Mouse (Mus musculus) neural tube, embryonic 13.5 days (tissue): ENCODE results near the gene Kpna7. TPM values are rescaled to one million over a fixed set of nuclear protein-coding genes. Genes with fewer than 3 reads are reported as not detected.
"Not testable (repeated sequence)": the region's sequence is repeated elsewhere in the genome, so short reads cannot be mapped to it uniquely, and the experiment has no call there.

Experiments used
- ATAC-seq: fragments of 200-750 bp; cut with Nextera tagmentation; 2 replicates; pipeline ENCODE4 v1.8.0; 2017; ENCODE audit warnings: low read depth, mild to moderate bottlenecking, moderate TSS enrichment, moderate library complexity
- H3K27ac ChIP-seq: fragments of 300-500 bp; sonication (generic); replicated peaks from 2 replicates; pipeline ENCODE4 v1.5.1; 2015; ENCODE audit warnings: moderate library complexity, mild to moderate bottlenecking, inconsistent platforms
- H3K27me3 ChIP-seq: fragments of 300-500 bp; sonication (generic); 2 replicates; pipeline ENCODE4 v1.6.1; 2015; ENCODE audit warnings: mild to moderate bottlenecking, inconsistent platforms
- H3K36me3 ChIP-seq: fragments of 300-500 bp; sonication (generic); 2 replicates; pipeline ENCODE4 v1.6.1; 2015; ENCODE audit warnings: mild to moderate bottlenecking, inconsistent platforms
- H3K4me1 ChIP-seq: fragments of 300-500 bp; sonication (generic); replicated peaks from 2 replicates; pipeline ENCODE4 v1.6.1; 2015; ENCODE audit warnings: inconsistent platforms
- H3K4me2 ChIP-seq: fragments of 300-500 bp; sonication (generic); 2 replicates; pipeline ENCODE4 v1.6.1; 2015; ENCODE audit warnings: inconsistent platforms, mild to moderate bottlenecking, moderate library complexity
- H3K4me3 ChIP-seq: fragments of 300-500 bp; sonication (generic); 2 replicates; pipeline ENCODE4 v1.5.1; 2015; ENCODE audit warnings: mild to moderate bottlenecking, inconsistent platforms
- H3K9ac ChIP-seq: fragments of 300-500 bp; sonication (generic); 2 replicates; pipeline ENCODE4 v1.6.1; 2015; ENCODE audit warnings: moderate library complexity, mild to moderate bottlenecking, inconsistent platforms
- H3K9me3 ChIP-seq: fragments of 300-500 bp; sonication (generic); 2 replicates; pipeline ENCODE4 v1.6.1; 2016; ENCODE audit warnings: inconsistent platforms
- WGBS: fragments of 180-500 bp; shearing (Covaris S2); methylation state at CpG from one replicate; pipeline ENCODE4 v1.1.7; 2015; 5-methylcytosine and 5-hydroxymethylcytosine counted together
- polyA plus RNA-seq: library from polyadenylated mRNA; unstranded; fragments of >200 nt; fragmentation: Nextera tagmentation; extraction: Ambion mirVana; gene quantifications from 2 replicates; pipeline ENCODE4 v1.2.1, GENCODE M21; 2015

Gene Kpna7
- polyA plus RNA-seq, 1 experiment from 2014 or later, result not detected

GRCm38 (mm10) chr5:145064765-145065340 lies 19.0 kb downstream of the Kpna7 start:
- Histone ChIP-seq H3K36me3 (no peaks in the 10 kb centered on the region), H3K4me1 (no peaks in the 10 kb centered on the region), H3K9ac (no peak overlapping the region), H3K9me3 (no peaks in the 10 kb centered on the region), H3K27ac (no peak overlapping the region), H3K4me2 (no peak overlapping the region), H3K4me3 (no peak overlapping the region), H3K27me3 (0 out of 2 replicates have a peak, but pooled peaks cover 7% of the 10 kb centered on the region)
- no peak for ATAC-seq
- 92% methylated on average over 1 of the region's 1 CpGs for WGBS

GRCm38 (mm10) chr5:145059524-145059923 lies 24.3 kb downstream of the Kpna7 start:
- 71% methylated on average over 2 of the region's 2 CpGs for WGBS
- Histone ChIP-seq H3K4me1 (no peaks in the 10 kb centered on the region), H3K36me3 (no peaks in the 10 kb centered on the region), H3K9ac (no peak overlapping the region), H3K4me3 (no peak overlapping the region), H3K27ac (no peak overlapping the region), H3K27me3 (no peaks in the 10 kb centered on the region), H3K4me2 (no peak overlapping the region), H3K9me3 (no peaks in the 10 kb centered on the region)
- no peak for ATAC-seq

GRCm38 (mm10) chr5:145058722-145059121 lies 25.1 kb downstream of the Kpna7 start:
- WGBS, result 90% methylated on average over 7 of the region's 7 CpGs
- no peak for ATAC-seq
- no peak overlapping the region for H3K4me2 ChIP-seq

GRCm38 (mm10) chr5:145057907-145058306 lies 25.9 kb downstream of the Kpna7 start:
- no peak overlapping the region for H3K9ac ChIP-seq
- H3K27ac ChIP-seq, result no peak overlapping the region
- 80% methylated on average over 8 of the region's 8 CpGs for WGBS
- no peaks in the 10 kb centered on the region for H3K4me1 ChIP-seq
- ATAC-seq, result no peak
- H3K27me3 ChIP-seq, result no peaks in the 10 kb centered on the region
- no peak overlapping the region for H3K4me2 ChIP-seq
- H3K4me3 ChIP-seq, result no peak overlapping the region
- no peaks in the 10 kb centered on the region for H3K9me3 ChIP-seq
- H3K36me3 ChIP-seq, result no peaks in the 10 kb centered on the region

More at GRCm38 (mm10) chr5:145058722-145059121, 25.1 kb downstream of the Kpna7 start:
- no peaks in the 10 kb centered on the region for H3K9me3 ChIP-seq
- no peaks in the 10 kb centered on the region for H3K4me1 ChIP-seq
- H3K36me3 ChIP-seq, result no peaks in the 10 kb centered on the region
- no peak overlapping the region for H3K27ac ChIP-seq
- H3K4me3 ChIP-seq, result no peak overlapping the region
- no peaks in the 10 kb centered on the region for H3K27me3 ChIP-seq
- no peak overlapping the region for H3K9ac ChIP-seq

- 81% methylated on average over 3 of the region's 3 CpGs for WGBS
- H3K27ac ChIP-seq, H3K9me3 ChIP-seq, H3K4me3 ChIP-seq, H3K9ac ChIP-seq, H3K36me3 ChIP-seq, ATAC-seq, H3K4me2 ChIP-seq, H3K4me1 ChIP-seq, H3K27me3 ChIP-seq: not testable (repeated sequence)
Observed at GRCm38 (mm10) chr5:145054187-145054586, 29.6 kb downstream of the Kpna7 start.

- not testable (repeated sequence) for H3K9me3 ChIP-seq, H3K4me3 ChIP-seq, H3K27me3 ChIP-seq, H3K4me1 ChIP-seq, H3K4me2 ChIP-seq, H3K9ac ChIP-seq, ATAC-seq, H3K36me3 ChIP-seq, H3K27ac ChIP-seq
- 73% methylated on average over 3 of the region's 3 CpGs for WGBS
Observed at GRCm38 (mm10) chr5:145042690-145043089, 41.1 kb downstream of the Kpna7 start, which contains the start of gene 1700018F24Rik. TSS of gene 1700018F24Rik (plus strand) at chr5:145042990.

- WGBS, result 43% methylated on average over 4 of the region's 4 CpGs
- Histone ChIP-seq H3K4me3 (no peak overlapping the region), H3K27me3 (no peaks in the 10 kb centered on the region), H3K36me3 (no peaks in the 10 kb centered on the region), H3K9me3 (no peaks in the 10 kb centered on the region), H3K27ac (no peak overlapping the region), H3K4me1 (no peaks in the 10 kb centered on the region), H3K9ac (no peak overlapping the region), H3K4me2 (no peak overlapping the region)
- no peak for ATAC-seq
Observed at GRCm38 (mm10) chr5:145041628-145042027, 42.2 kb downstream of the Kpna7 start.

GRCm38 (mm10) chr5:145032391-145032790 lies 51.4 kb downstream of the Kpna7 start, which contains the start of gene Gm4871:
TSS of gene Gm4871 (minus strand) at chr5:145032754.
- not testable (repeated sequence) for H3K4me3 ChIP-seq, H3K4me1 ChIP-seq, ATAC-seq, H3K36me3 ChIP-seq, H3K27me3 ChIP-seq, H3K4me2 ChIP-seq, H3K27ac ChIP-seq, H3K9me3 ChIP-seq, H3K9ac ChIP-seq
- WGBS, result 72% methylated on average over 5 of the region's 5 CpGs

- 92% methylated on average over 1 of the region's 1 CpGs for WGBS
Observed at GRCm38 (mm10) chr5:145030476-145030875, 53.4 kb downstream of the Kpna7 start.

GRCm38 (mm10) chr5:145020712-145021111 lies 63.1 kb downstream of the Kpna7 start:
- H3K9ac ChIP-seq, H3K4me2 ChIP-seq, H3K27ac ChIP-seq, H3K4me1 ChIP-seq, H3K36me3 ChIP-seq, H3K27me3 ChIP-seq, H3K4me3 ChIP-seq, H3K9me3 ChIP-seq, ATAC-seq: not testable (repeated sequence)
- WGBS, result 90% methylated on average over 1 of the region's 1 CpGs

More at GRCm38 (mm10) chr5:145030476-145030875, 53.4 kb downstream of the Kpna7 start:
- H3K4me3 ChIP-seq, H3K4me1 ChIP-seq, H3K36me3 ChIP-seq, H3K9ac ChIP-seq, H3K27ac ChIP-seq, H3K27me3 ChIP-seq, H3K9me3 ChIP-seq, ATAC-seq, H3K4me2 ChIP-seq: not testable (repeated sequence)

- H3K4me1 ChIP-seq, H3K36me3 ChIP-seq, H3K27me3 ChIP-seq, H3K9me3 ChIP-seq, H3K4me3 ChIP-seq, ATAC-seq, H3K9ac ChIP-seq, H3K27ac ChIP-seq, H3K4me2 ChIP-seq: not testable (repeated sequence)
- 50% methylated on average over 1 of the region's 1 CpGs for WGBS
Observed at GRCm38 (mm10) chr5:145020254-145020653, 63.6 kb downstream of the Kpna7 start.

- H3K36me3 ChIP-seq, H3K4me3 ChIP-seq, H3K27me3 ChIP-seq, ATAC-seq, H3K9me3 ChIP-seq, H3K4me1 ChIP-seq, H3K9ac ChIP-seq, H3K4me2 ChIP-seq, H3K27ac ChIP-seq: not testable (repeated sequence)
- WGBS, result 34% methylated on average over 2 of the region's 2 CpGs
Observed at GRCm38 (mm10) chr5:145016761-145017160, 67.1 kb downstream of the Kpna7 start.

GRCm38 (mm10) chr5:145014278-145014677 lies 69.6 kb downstream of the Kpna7 start:
- Histone ChIP-seq H3K9ac (no peak overlapping the region), H3K4me1 (no peaks in the 10 kb centered on the region), H3K27ac (no peak overlapping the region), H3K4me3 (no peak overlapping the region), H3K27me3 (no peaks in the 10 kb centered on the region), H3K4me2 (no peak overlapping the region), H3K9me3 (no peaks in the 10 kb centered on the region), H3K36me3 (no peaks in the 10 kb centered on the region)
- ATAC-seq, result no peak
- WGBS, result 67% methylated on average over 1 of the region's 1 CpGs
